Mouse (Mus musculus) brain, embryonic 14.5 days (tissue): ENCODE measurements around the gene Thsd4. TPM values are rescaled to one million over a fixed set of nuclear protein-coding genes. Genes with fewer than 3 reads are reported as not detected.
A peak's percentile ranks its signal among the peaks of the same experiment; 100 is the strongest.

Experiments
- DNase-seq: peaks from one replicate; pipeline ENCODE4 v3.0.0-alpha.2; 2011; ENCODE audit warnings: low read depth
- CTCF ChIP-seq: fragments of 200-500 bp; IDR thresholded peaks from 2 replicates; pipeline ENCODE4 v1.5.1; 2012; ENCODE audit warnings: inconsistent platforms, mild to moderate bottlenecking, moderate library complexity, borderline replicate concordance; ENCODE audit not compliant: insufficient read depth, insufficient read length; ENCODE audit errors: extremely low read depth
- POLR2A ChIP-seq: fragments of 200-500 bp; IDR thresholded peaks from 2 replicates; pipeline ENCODE4 v1.6.1; 2012; ENCODE audit warnings: mild to moderate bottlenecking, inconsistent platforms, borderline replicate concordance; ENCODE audit not compliant: poor library complexity, insufficient read depth, insufficient read length, severe bottlenecking; ENCODE audit errors: extremely low read depth
- polyA plus RNA-seq: library from polyadenylated mRNA; depleted of rRNA; stranded (reverse); fragments of >200 nt; gene quantifications from 2 replicates; pipeline ENCODE4 v1.2.3, GENCODE M21; 2012

Gene Thsd4
- polyA plus RNA-seq, 1 experiment, result 7.9 TPM

DNA sequence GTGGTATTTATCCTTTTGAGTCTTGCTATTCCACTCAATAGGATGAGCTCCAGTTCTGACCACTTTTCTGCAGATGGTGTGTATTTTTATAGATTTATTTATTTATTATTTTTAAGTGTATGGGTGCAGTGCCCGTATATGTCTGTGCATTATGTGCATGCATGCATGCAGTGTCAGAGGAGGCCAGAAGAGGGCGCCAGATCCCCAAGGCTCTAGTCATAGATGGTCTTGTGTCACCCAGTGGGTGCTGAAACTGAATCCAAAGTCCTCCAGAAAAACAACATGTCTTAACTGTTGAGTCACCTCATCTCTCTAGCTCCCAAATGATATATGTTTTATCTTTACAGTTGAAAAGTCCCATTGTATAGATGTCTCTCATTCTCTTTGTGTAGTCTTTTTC lies 326.3 kb downstream of the Thsd4 start:
- TF ChIP-seq POLR2A (no peak), CTCF (peak; percentile 52)
- no peak for DNase-seq

GRCm38 (mm10) chr9:60194905-60195304 lies 326.9 kb downstream of the Thsd4 start:
- TF ChIP-seq POLR2A (no peak), CTCF (no peak)
- DNase-seq, result peak; percentile 41

DNA sequence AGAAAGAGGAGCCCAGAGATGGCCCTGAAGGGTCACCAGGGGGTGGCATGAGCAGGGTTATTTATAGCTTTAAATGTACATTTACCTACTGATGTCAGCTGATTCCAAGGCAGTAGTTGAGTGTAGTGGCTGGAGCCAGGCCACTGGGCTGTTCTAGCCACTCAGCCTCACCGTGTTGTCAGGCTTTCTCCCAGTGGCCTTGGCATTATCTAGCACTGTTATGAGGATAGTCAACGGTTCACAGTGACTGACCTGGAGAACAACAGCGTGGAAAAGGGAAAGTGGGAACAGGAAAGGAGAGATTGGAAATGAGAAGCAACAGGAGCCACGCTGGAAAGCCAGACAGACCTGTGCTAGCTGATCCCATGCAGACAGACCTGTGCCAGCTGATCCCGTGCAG lies 329.5 kb downstream of the Thsd4 start:
- no peak for DNase-seq
- no peak for TF ChIP-seq POLR2A
- TF ChIP-seq CTCF, result no peak

GRCm38 (mm10) chr9:60187437-60187836 lies 334.4 kb downstream of the Thsd4 start:
- TF ChIP-seq CTCF (no peak), POLR2A (no peak)
- no peak for DNase-seq

GRCm38 (mm10) chr9:60186948-60187347 lies 334.9 kb downstream of the Thsd4 start:
- no peak for TF ChIP-seq CTCF
- TF ChIP-seq POLR2A, result no peak
- no peak for DNase-seq

GRCm38 (mm10) chr9:60184083-60184482 lies 337.8 kb downstream of the Thsd4 start:
- no peak for DNase-seq
- no peak for TF ChIP-seq POLR2A
- no peak for TF ChIP-seq CTCF

GRCm38 (mm10) chr9:60182371-60182770 lies 339.5 kb downstream of the Thsd4 start:
- DNase-seq, result no peak
- TF ChIP-seq CTCF (no peak), POLR2A (no peak)

DNA sequence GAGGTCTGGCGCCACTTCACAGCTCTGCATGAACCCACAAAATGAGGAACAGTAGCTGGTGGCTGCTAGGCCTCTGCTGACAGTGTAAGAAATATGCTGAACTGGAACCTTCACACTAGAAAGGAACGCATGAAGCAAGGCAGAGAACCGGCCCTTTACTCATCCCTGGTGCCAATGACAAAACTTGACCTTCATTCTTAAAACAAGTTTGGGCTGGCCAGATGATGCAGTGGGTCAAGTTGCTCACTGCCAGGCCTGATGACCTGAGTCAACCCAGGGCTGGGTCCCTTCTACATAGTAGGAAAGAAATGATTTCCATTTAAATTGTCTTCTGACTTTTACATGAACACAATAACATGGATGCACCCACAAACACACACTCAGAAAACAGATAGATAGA lies 340.9 kb downstream of the Thsd4 start:
- DNase-seq, result no peak
- TF ChIP-seq POLR2A, result no peak
- TF ChIP-seq CTCF, result no peak

DNA sequence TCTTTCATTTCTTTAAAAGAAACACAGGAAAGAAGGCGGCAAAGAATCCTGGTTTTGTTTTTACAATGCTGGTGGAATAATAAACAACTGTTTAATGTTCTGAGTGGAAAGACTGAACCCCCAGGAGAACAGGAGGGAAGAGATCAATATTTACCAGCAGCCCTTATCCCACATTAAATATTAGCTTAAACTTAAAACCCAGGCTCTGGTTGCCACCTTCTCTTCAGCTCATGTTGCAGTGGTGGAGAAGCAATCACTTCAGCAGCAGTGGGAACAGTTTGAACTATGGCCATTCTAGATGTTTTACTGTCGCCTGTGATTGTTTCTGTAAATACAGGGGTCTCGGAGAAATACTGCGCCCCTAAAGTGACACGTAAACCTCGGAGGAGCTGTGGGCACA lies 341.7 kb downstream of the Thsd4 start:
- TF ChIP-seq POLR2A (no peak), CTCF (no peak)
- DNase-seq, result no peak

DNA sequence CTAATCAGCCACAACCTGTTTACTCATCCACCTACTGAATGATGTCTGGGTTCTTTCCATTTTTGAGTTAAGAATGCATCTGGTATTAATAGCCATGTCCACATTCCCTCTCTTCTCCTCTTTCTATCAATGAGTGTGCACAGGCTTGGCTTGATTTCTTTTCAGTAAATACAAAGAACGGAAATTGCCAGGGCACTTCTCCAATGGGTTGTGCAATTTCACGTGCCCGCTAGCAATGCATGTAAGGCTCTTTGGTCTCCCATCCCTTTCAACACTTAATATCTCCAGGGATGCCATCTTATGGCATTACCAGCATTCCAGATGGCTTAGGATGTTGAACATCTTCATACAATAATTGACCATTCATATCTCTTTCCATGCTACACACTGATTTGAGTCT lies 345.5 kb downstream of the Thsd4 start:
- no peak for DNase-seq
- TF ChIP-seq POLR2A, result no peak
- no peak for TF ChIP-seq CTCF

DNA sequence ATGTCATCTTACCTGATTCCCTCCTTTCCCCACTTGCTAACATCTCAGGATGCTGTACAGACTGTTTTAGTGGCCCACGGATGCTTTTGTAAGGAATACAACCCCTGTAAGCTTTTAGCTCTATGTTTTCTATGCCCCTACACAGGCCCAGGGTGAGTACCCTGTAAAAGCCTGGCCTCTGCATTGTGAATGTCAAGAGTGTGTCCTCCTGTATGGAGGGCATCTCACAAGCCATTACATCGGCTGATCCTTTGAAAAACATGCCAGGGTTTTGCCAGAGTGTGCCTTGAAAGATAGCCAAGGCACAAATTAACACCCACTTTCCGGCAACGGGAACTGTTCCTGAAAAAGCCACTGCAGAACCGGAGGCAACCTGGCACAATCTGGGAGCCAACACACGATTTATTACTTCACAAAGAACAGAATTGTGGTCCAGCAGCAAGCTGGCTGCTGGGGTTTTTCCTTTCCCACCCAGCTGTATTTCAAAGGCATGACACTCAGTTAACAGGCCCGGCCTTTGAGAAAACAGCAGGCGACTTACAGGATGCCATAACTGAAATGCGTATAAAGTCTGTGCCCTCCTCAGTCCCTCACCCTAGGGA lies 349.3 kb downstream of the Thsd4 start:
- DNase-seq, result peak; percentile 82

DNA sequence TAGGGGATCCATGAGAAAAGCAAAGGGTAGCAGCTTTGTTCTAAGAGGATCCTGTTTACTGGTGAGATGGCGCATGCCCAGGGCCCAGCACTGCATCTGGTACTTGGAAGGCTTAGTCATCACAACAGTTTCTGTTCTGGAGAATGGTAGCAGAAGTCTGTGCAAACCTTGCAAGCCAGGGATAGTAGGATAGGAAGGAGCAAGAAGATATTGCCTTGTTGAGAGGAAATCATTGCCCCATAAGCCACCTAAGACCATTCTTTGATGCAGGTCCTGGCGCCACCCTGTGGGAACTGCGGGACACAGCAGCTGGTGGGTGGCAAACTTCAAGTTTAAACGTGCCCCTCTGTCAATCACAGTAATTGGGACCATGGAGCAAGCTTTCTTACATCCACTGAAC lies 354.9 kb downstream of the Thsd4 start:
- peak; percentile 22 for DNase-seq

DNA sequence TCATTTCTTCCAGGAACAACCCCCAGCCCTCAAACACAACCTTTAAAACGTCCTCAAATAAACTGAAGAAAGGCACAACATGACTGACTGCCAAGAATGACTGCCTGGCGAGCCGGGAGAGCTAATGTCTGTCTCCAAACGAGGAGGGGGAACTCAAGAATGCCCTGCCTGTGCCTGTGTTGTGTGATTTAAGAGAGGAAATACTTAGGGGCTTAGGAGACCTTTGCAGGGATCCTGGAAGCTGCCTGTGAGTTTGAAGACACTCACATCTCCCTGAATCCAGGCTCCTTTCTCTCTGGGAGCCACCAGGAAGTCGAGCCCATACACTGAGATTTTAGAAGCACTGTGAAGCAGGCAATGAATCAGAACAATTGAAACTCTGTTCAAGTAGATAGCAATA lies 361.0 kb downstream of the Thsd4 start:
- TF ChIP-seq CTCF, result no peak
- TF ChIP-seq POLR2A, result no peak
- peak; percentile 46 for DNase-seq

More for the DNA sequence above, 354.9 kb downstream of the Thsd4 start:
- no peak for TF ChIP-seq POLR2A
- TF ChIP-seq CTCF, result peak; percentile 41; the same call in 1 of the 2 replicates

GRCm38 (mm10) chr9:60160194-60160593 lies 361.7 kb downstream of the Thsd4 start:
- TF ChIP-seq CTCF (no peak), POLR2A (no peak)
- peak; percentile 54 for DNase-seq

- TF ChIP-seq CTCF (no peak), POLR2A (no peak)
- no peak for DNase-seq
Measured at GRCm38 (mm10) chr9:60152990-60153389, 368.9 kb downstream of the Thsd4 start.

GRCm38 (mm10) chr9:60151897-60152627 lies 369.8 kb downstream of the Thsd4 start:
- TF ChIP-seq POLR2A (no peak), CTCF (no peak)
- DNase-seq, result no peak
